Mouse (Mus musculus) left cerebral cortex, adult 8-10 months (tissue): ENCODE data around the gene Bri3bp. TPM values are rescaled to one million over a fixed set of nuclear protein-coding genes. Genes with fewer than 3 reads are reported as not detected.

Source experiments
- DNase-seq, 2 experiments: peaks; one replicate each; pipeline ENCODE4 v3.0.0; 2022; ENCODE audit warnings: low spot score in 2 of 2
- total RNA-seq, 4 experiments: library from RNA; stranded (reverse); gene quantifications; 2 replicates each; pipeline ENCODE4 v1.2.4; 2022

Gene Bri3bp
- total RNA-seq, 4 experiments from 2014 or later: 81.9 to 94.4 (median 86.6) TPM

DNA sequence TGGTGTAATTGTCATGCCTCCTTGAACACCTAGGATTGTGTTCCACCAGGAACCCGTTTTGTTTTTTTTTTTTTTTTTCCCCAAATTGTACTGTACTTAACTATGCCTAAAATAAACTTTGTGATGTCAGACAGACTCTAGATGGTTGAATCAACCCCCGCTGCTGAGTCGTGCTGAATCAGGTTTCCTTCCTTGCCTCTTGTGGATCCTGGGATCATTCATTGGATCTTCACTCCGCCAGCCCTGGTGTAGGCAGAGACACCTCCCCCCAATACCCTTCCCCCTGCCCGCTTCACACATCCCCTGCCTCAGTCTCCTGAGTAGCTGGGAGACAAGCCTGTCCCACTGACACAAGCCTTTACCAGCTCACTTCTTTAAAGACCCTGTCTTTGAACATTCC is 7.9 kb downstream of the Bri3bp start:
- peak in 1 of 2 experiments; percentile 53 for DNase-seq

- no peak for DNase-seq
These were observed 11.2 kb downstream of the Bri3bp start for GRCm38 (mm10) chr5:125452573-125452972.

DNA sequence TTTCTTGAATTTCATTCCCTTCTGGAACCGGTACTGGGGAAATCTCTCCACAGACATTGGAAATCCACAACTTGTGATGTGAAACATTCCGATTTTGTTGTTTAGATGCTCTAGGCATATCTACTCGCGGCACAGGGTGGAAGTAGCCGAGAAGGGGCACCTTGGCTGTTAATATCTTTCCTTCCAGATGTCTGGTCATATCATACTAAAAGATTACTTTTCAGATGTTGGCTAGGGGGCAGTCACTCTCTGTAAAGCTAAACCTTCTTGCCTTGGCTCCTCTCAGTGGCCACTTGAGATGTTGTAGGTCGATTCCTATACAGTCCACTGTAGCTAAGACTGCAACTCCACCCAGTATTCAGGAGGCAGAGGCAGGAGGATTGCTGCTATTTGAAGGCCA is 14.7 kb downstream of the Bri3bp start:
- no peak for DNase-seq

- DNase-seq: no peak
These were observed 16.2 kb downstream of the Bri3bp start for GRCm38 (mm10) chr5:125457538-125457937.

DNA sequence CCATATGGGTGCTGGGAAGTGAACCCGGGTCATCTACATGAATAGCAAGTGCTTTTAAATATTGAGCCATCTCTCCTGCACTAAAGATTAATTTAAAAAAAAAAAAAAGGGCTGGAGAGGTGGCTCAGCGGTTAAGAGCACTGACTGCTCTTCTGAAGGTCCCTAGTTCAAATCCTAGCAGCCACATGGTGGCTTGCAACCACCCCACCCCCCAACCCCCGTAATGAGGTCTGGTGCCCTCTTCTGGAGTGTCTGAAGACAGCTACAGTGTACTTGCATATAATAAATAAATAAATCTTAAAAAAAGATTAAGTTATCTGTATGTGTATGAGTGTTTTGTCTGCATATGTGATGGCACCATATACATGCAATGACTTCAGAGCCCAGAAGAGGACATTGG is 19.2 kb downstream of the Bri3bp start:
- DNase-seq: no peak

- DNase-seq: no peak
These were observed 20.6 kb downstream of the Bri3bp start for GRCm38 (mm10) chr5:125461868-125462445.

DNA sequence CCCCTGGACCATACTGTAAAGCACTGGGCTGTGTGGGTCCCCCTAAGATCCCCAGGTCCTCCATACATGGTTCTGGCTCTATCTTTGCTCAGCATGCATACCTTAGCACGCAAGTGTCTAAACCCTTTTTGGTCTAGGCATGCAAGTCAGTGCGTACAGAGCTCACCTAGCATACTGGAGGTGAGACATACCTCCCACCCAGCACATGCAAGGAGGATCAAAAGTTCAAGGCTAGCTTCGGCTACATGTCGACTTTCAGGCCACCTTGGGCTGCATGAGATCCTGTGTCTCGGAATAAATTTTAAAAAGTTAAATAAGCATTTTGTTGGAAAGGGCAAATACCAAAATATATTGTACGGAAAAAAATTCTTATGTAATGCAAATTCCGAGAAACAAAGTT is 23.8 kb downstream of the Bri3bp start:
- no peak for DNase-seq

GRCm38 (mm10) chr5:125465701-125466106 is 24.3 kb downstream of the Bri3bp start:
- DNase-seq: peak; percentile 85 to 98

DNA sequence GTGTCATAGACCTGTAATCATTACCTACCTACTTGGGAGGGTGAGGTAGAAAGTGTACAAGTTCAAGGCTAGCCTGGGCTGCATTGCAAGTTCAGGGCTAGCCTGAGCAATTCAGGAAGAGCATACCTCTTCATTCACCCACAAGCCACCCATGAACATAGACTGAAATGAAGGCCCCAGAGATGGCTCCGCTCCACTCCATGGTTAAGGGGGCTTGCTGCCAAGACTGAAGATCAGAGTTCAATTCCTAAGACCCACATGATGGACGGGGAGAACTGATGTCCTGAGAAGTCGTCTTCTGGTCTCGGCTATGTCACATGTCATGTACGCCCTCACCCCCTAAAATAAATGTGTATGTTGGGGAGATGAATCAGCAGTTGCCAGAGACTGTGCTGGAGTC is 25.1 kb downstream of the Bri3bp start:
- no peak for DNase-seq

DNA sequence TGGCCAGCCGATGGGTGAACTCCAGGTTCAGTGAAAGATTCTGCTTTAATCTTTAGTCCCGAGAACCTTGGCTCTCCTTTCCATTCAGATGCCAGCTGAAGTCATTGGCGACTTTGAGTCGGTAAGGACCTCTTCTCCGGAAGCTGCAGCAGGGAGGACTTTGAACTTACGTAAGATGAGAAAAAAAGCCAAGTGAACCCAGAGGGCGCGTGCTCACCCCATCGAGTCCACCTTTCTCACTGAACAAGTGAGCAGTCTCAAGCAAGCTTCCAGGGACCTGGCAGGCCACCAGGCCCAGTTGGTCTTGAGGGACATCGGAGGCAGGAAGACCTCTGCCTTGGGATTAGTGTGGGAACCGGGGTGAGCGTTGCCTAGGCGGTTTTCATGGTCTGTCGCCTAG is 25.9 kb downstream of the Bri3bp start:
- DNase-seq: no peak

DNA sequence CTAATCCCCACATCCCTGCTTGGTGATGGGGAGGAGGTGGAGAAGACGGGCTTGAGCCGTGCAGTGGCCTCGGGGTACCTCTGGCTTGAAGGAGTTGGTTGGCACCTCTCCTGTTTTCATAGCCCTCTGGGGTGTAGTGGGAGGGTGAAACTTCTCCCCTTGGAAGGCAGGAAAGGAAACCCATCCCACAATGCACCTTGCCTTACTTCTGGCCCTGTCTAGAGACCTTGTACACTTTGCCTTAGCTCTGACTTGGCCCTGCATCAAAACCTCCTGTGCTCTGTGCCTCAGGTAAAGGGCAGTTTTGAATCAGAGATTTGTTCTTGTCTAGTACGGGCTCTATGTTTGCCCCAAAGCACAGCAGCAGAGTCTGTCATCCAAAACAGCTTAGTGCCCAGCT is 29.3 kb downstream of the Bri3bp start:
- DNase-seq: no peak

DNA sequence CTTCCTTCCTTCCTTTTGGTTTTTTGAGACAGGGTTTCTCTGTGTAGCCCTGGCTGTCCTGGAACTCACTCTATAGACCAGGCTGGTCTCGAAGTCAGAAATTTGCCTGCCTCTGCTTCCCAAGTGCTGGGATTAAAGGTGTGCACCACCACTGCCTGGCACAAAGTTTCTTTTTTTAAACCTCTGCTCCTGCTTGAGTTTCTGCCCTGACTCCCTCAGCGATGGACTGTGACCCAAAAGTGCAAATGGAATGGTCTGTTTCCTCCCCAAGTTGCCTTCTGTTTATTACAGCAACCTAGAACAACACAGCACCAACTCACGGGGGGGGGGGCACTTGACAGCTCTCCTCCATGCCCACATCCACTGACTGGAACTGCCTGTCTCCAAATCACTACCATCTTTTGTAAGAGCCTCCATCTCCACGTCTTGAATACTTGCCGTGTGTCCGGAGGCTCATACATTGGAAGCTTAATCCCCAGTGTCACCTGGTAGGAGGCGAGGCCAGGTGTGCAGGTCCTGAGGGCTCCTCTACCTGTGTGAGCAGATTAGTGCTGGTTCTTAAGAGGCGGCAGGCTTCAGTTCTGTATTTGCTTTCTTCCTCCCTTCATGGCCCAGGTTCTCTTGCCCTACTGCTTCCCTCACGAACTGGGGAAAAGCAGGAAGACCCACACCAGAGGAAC is 31.6 kb downstream of the Bri3bp start:
- DNase-seq: no peak

GRCm38 (mm10) chr5:125475030-125475429 is 33.7 kb downstream of the Bri3bp start:
- no peak for DNase-seq

DNA sequence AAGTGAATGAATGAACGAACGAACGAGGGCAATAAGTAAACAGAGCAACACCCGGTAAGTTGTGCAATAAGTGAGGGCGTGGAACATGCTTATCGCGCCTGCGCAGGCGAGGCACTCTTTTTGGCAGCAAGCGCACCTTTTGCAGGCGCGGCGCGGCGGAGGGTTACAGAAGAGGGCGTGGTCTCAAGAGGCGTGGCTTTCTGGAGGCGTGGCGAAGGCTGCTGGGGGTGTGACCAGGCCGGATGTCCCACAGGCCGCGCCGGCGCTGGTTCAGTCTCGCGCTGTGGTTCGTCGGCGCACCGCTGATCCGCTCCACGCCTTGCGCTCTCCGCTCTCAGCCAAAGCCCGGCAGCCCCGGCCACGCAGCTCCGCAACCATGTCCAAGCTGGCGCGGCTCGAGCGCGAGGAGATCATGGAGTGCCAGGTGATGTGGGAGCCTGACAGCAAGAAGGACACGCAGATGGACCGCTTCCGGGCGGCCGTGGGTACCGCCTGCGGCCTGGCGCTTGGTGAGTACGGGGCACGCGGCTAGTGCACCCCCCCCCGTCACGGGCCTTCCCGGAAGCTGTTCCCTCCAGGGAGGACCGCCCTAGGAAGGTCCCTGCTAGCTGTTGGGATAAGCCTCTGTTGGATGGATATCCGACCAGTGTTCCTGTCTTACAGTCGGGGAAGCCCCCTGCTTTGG is 34.4 kb downstream of the Bri3bp start, which contains the start of gene Aacs:
Gene Aacs (plus strand): TSS at position 214 of the 685 bp plus-strand sequence.
- peak; percentile 93 to 97 for DNase-seq

DNA sequence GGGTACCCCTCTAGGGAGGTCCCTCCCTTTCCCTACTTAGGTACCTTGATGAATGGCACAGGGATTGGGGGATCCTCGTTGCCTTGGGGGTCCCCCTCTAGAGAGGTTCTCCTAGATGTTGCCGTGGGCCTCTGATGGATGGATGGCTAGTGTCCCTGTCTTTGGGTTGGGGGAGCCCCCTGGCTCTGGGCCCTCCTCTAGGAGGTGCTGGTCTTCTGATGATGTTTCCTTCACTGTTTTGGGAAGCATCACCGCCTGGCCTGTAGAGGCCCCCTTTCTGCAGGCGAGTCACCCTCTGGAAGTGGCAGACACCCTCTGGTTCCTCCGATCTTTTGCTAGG is 34.9 kb downstream of the Bri3bp start:
- DNase-seq: no peak

DNA sequence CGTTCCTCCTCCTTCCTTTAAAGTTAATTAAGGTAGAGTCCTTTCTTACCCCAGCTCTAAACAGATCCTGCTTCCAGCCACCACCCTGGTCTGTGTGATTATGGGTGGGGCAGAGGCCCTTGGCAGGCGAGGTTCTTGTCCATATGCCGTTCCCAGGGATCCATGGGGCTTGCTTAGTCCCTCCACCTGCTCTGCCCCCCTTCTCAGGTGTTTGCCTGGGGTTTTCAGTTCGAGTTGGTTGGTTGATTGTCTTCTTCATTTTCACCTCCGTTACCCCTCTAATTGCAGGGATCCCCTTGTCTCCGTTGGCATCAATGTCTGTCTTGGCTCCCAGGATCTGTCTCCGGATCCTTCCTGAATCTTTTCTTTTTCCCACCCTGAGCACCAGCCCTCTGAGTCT is 35.4 kb downstream of the Bri3bp start:
- DNase-seq: no peak

DNA sequence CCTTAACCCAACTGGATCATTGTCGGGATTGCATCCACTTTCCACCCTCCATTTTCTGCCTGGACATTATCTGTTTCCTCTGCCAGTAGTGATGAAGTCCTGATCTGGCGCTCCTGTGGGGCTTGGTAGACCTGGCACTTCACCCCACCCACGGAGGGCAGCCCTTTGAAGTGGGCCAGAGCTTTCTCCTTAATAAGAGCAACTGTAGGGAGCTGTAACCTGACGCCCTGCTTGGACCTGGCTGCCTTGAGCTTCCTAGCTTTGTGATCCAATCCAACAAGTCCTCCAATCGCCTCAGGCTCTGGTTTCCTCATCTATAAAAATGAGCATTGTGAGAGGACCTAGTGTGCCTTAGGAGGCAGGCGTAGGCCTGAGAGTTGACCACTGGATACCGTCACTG is 36.2 kb downstream of the Bri3bp start:
- DNase-seq: no peak

DNA sequence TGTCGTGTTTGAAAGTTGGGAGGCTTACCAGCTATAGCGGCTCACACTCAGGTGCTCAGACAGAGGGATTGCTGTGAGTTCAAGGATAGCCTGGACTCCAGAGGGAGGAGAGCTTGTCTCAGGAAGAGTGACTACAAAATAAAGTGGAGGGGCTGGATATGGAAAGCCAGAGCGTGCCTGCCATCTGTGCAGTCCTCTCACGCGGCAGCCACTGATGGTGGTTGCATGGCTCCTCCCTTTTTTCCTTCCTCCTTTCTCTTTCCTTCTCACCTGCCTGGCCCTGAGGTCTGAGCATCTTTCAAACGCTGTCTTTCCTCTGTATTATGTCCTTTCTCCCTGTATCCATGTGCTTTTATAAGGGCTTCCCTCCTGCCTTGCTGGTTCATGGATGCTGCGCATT is 36.7 kb downstream of the Bri3bp start:
- DNase-seq: no peak

GRCm38 (mm10) chr5:125479376-125479775 is 38.0 kb downstream of the Bri3bp start:
- DNase-seq: no peak

GRCm38 (mm10) chr5:125480434-125481231 is 39.3 kb downstream of the Bri3bp start:
- no peak for DNase-seq

GRCm38 (mm10) chr5:125482474-125482873 is 41.1 kb downstream of the Bri3bp start:
- no peak for DNase-seq
